Mouse (Mus musculus) liver, embryonic 15.5 days (tissue): ENCODE measurements around the gene Cuedc2. TPM values are rescaled to one million over a fixed set of nuclear protein-coding genes. Genes with fewer than 3 reads are reported as not detected.
A peak's percentile ranks its signal among the peaks of the same experiment; 100 is the strongest.

Experiments used
- ATAC-seq: fragments of 200-750 bp; cut with Nextera tagmentation; 2 replicates; pipeline ENCODE4 v1.8.0; 2017; ENCODE audit warnings: moderate number of reproducible peaks, mild to moderate bottlenecking, moderate library complexity; ENCODE audit not compliant: insufficient read depth
- H3K27ac ChIP-seq: fragments of 300-500 bp; sonication (generic); replicated peaks from 2 replicates; pipeline ENCODE4 v1.5.1; 2015; ENCODE audit warnings: mild to moderate bottlenecking, inconsistent platforms
- H3K27me3 ChIP-seq: fragments of 300-500 bp; sonication (generic); 2 replicates; pipeline ENCODE4 v1.6.1; 2015; ENCODE audit warnings: mild to moderate bottlenecking, inconsistent platforms
- H3K36me3 ChIP-seq: fragments of 300-500 bp; sonication (generic); replicated peaks from 2 replicates; pipeline ENCODE4 v1.6.1; 2015; ENCODE audit warnings: moderate library complexity, mild to moderate bottlenecking, inconsistent platforms
- H3K4me1 ChIP-seq: fragments of 300-500 bp; sonication (generic); replicated peaks from 2 replicates; pipeline ENCODE4 v1.6.1; 2015; ENCODE audit warnings: inconsistent platforms
- H3K4me2 ChIP-seq: fragments of 300-500 bp; sonication (generic); 2 replicates; pipeline ENCODE4 v1.6.1; 2015; ENCODE audit warnings: moderate library complexity, mild to moderate bottlenecking, inconsistent platforms
- H3K4me3 ChIP-seq: fragments of 300-500 bp; sonication (generic); replicated peaks from 2 replicates; pipeline ENCODE4 v1.5.1; 2015; ENCODE audit warnings: mild to moderate bottlenecking, inconsistent platforms
- H3K9ac ChIP-seq: fragments of 300-500 bp; sonication (generic); 2 replicates; pipeline ENCODE4 v1.6.1; 2015; ENCODE audit warnings: moderate library complexity, mild to moderate bottlenecking, inconsistent platforms
- H3K9me3 ChIP-seq: fragments of 300-500 bp; sonication (generic); replicated peaks from 2 replicates; pipeline ENCODE4 v1.6.1; 2016; ENCODE audit warnings: inconsistent platforms
- WGBS: fragments of 180-500 bp; shearing (Covaris S2); methylation state at CpG from one replicate; pipeline ENCODE4 v1.1.7; 2015; ENCODE audit warnings: mixed read lengths; ENCODE audit not compliant: insufficient replicate concordance; 5-methylcytosine and 5-hydroxymethylcytosine counted together
- polyA plus RNA-seq: library from polyadenylated mRNA; unstranded; fragments of >200 nt; fragmentation: Nextera tagmentation; extraction: Ambion mirVana; gene quantifications from 2 replicates; pipeline ENCODE4 v1.2.1, GENCODE M21; 2015

The Cuedc2 gene
- polyA plus RNA-seq, 1 experiment from 2014 or later, result 73.0 TPM

- peak overlapping the region; percentile 83 for H3K4me3 ChIP-seq
- peak overlapping the region; percentile 100 for H3K4me2 ChIP-seq
- peak overlapping the region; percentile 74 for H3K9ac ChIP-seq
- peaks cover 39% of the 10 kb centered on the region for H3K4me1 ChIP-seq
- no peaks in the 10 kb centered on the region for H3K9me3 ChIP-seq
- ATAC-seq, result no peak
- WGBS, result 21% methylated on average over 14 of the region's 14 CpGs
- H3K27me3 ChIP-seq, result peaks cover 62% of the 10 kb centered on the region
- H3K27ac ChIP-seq, result peak overlapping the region; percentile 91
- H3K36me3 ChIP-seq, result peaks cover 20% of the 10 kb centered on the region
Observed at GRCm38 (mm10) chr19:46327531-46328064, 10.9 kb downstream of the Cuedc2 start.

DNA sequence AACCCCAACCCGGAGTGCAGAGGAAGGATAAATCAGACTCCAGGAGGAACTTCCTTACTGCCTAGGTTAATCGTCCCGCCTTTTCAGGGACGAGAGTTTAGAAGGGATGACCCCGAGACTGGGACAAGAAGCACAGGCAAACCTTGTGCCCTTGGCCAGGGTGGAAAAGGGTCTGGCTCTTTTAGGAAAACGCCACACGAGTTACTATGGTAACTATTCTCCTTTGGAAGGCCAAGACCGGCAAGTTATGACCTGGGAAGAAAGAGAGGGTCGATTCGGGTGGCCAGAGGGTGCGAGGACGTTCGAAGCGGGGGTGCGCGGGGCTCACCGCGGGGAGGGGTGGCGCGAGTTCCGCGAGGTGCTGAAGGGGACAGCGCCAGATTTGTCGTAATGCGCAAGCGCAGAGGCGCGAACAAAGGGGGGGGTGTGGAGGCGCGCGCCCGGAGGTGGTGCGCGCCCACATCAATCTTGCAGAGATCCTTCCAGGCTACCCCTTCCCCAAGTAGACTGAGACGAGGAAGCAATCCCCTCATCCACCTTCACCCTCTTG, 11.7 kb downstream of the Cuedc2 start, which contains the start of gene Psd:
Gene Psd (minus strand): TSS at position 401 of the 550 bp plus-strand sequence.
- peak within 1 kb of the TSS; percentile 74 for H3K9ac ChIP-seq

GRCm38 (mm10) chr19:46326019-46326755, 12.3 kb downstream of the Cuedc2 start:
- peaks cover 76% of the 10 kb centered on the region for H3K27me3 ChIP-seq
- H3K9me3 ChIP-seq, result no peaks in the 10 kb centered on the region
- 0 out of 2 replicates have a peak overlapping the region, but pooled peaks have one; percentile 83 for H3K4me3 ChIP-seq
- no peak overlapping the region for H3K27ac ChIP-seq
- peaks cover 39% of the 10 kb centered on the region for H3K4me1 ChIP-seq
- no peak for ATAC-seq
- WGBS, result 7% methylated on average over 29 of the region's 29 CpGs
- peaks cover 12% of the 10 kb centered on the region for H3K36me3 ChIP-seq
- no peak overlapping the region for H3K9ac ChIP-seq
- no peak overlapping the region for H3K4me2 ChIP-seq

More for the DNA sequence above, 11.7 kb downstream of the Cuedc2 start, which contains the start of gene Psd:
- Histone ChIP-seq H3K4me3 (peak within 1 kb of the TSS; percentile 83), H3K27ac (peak within 1 kb of the TSS; percentile 91), H3K9me3 (no peaks in the 10 kb centered on the region), H3K36me3 (peaks cover 18% of the 10 kb centered on the region), H3K4me1 (peaks cover 39% of the 10 kb centered on the region), H3K4me2 (peak within 1 kb of the TSS; percentile 100), H3K27me3 (peaks cover 70% of the 10 kb centered on the region)
- under 1% methylated on average over 35 of the region's 35 CpGs for WGBS
- no peak for ATAC-seq

DNA sequence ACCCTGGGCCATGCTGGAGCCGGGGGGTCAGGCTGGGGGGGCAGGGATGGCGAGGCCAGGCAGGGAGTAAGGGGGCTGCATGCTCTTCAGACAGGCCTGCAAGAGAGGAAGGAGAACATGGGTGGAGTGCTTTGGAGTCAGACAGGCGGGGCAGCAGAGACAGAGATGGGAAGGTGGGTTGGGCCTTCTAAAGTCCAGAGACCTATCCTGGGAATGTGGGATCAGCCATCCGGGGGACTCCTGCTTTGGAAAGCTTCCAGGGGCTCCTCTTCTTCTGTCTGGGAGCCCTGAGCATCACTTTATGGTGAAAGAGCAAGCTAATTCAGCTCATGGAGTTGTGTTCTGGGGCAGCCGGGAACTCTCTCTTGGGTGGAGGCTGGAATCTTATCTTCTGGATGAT, 13.6 kb downstream of the Cuedc2 start:
- WGBS, result 34% methylated on average over 5 of the region's 5 CpGs
- no peak for ATAC-seq
- no peak overlapping the region for H3K4me3 ChIP-seq
- no peak overlapping the region for H3K4me2 ChIP-seq
- peaks cover 86% of the 10 kb centered on the region for H3K27me3 ChIP-seq
- no peak overlapping the region for H3K9ac ChIP-seq
- no peaks in the 10 kb centered on the region for H3K36me3 ChIP-seq
- H3K9me3 ChIP-seq, result no peaks in the 10 kb centered on the region
- H3K27ac ChIP-seq, result no peak overlapping the region
- H3K4me1 ChIP-seq, result peaks cover 34% of the 10 kb centered on the region

DNA sequence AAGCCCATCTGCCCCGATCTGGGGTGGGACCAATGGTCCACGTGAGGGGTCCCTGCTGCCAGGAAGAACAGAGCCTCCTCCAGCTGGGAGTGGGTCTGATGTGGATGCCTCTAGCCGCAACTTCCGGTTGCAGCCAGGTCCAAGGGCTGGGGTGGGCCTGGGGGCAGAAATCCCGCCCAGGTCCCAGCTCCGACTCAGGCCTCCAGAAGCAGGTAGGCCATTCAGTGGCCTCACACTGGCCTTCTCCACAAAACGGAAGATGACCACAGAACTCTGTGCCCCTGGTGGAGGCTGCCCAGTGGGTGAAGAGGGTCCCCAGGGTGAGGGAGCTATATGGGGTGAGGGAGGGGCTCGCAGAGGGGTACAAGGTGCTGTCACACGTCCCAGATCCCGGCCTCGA, 14.1 kb downstream of the Cuedc2 start:
- ATAC-seq, result no peak
- no peak overlapping the region for H3K27ac ChIP-seq
- H3K4me1 ChIP-seq, result peaks cover 29% of the 10 kb centered on the region
- no peak overlapping the region for H3K4me2 ChIP-seq
- H3K4me3 ChIP-seq, result no peak overlapping the region
- peaks cover 92% of the 10 kb centered on the region for H3K27me3 ChIP-seq
- no peaks in the 10 kb centered on the region for H3K36me3 ChIP-seq
- 41% methylated on average over 11 of the region's 11 CpGs for WGBS
- H3K9me3 ChIP-seq, result no peaks in the 10 kb centered on the region
- H3K9ac ChIP-seq, result no peak overlapping the region

DNA sequence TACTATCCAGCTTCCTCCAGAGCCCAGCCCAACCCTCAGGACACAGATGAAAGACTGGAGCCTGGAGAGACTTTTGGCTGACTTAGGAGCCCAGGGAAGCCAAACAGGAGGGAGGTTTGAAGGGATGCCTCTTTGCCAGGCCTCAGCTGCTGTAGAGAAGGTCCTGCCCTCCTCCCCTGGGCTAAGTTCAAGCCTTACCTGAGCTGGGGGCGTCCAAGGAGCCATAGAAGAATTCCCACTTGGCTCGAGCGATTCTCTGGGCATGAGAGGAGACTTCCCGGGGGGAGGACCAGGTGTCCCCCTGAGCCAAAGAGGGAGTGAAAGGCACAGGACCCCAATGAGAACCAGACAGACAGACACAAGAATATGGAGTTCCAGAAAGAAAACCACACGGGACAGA, 14.8 kb downstream of the Cuedc2 start:
- H3K9me3 ChIP-seq, result no peaks in the 10 kb centered on the region
- no peak overlapping the region for H3K4me2 ChIP-seq
- peaks cover 29% of the 10 kb centered on the region for H3K4me1 ChIP-seq
- no peak overlapping the region for H3K9ac ChIP-seq
- no peaks in the 10 kb centered on the region for H3K36me3 ChIP-seq
- WGBS, result 46% methylated on average over 5 of the region's 5 CpGs
- peaks cover 93% of the 10 kb centered on the region for H3K27me3 ChIP-seq
- H3K27ac ChIP-seq, result no peak overlapping the region
- H3K4me3 ChIP-seq, result no peak overlapping the region
- no peak for ATAC-seq

DNA sequence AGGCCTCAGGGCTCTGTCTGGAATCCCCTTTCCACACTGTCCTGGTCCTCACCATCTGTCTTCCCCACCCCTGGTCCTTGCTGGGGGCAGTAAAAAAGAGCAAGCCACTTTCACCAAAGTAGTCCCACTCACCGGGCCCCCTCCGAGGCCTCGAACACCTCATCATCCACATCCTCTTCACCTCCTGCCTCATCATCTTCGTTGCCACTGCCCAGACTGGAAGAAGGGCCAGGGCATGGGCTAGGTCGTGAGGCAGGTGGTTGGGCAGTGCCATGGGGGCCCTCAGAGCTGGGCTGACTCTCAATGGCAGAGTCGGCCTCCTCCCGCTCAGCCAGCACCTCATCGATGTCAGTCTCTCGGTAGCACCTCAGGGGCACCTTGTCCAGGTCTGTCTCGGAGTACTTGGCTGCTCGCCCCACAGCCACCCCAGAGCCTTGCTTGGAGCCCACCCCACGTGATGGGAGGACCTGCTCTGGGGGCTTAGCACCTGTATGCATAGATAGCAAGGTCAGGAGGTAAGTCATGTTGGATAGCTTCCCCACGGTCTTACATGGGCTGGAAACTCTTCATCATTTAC, 15.4 kb downstream of the Cuedc2 start:
- no peak overlapping the region for H3K4me2 ChIP-seq
- no peak overlapping the region for H3K4me3 ChIP-seq
- 56% methylated on average over 13 of the region's 13 CpGs for WGBS
- no peak overlapping the region for H3K27ac ChIP-seq
- H3K9ac ChIP-seq, result no peak overlapping the region
- no peaks in the 10 kb centered on the region for H3K36me3 ChIP-seq
- H3K4me1 ChIP-seq, result peaks cover 30% of the 10 kb centered on the region
- H3K9me3 ChIP-seq, result no peaks in the 10 kb centered on the region
- H3K27me3 ChIP-seq, result peaks cover 98% of the 10 kb centered on the region
- no peak for ATAC-seq

DNA sequence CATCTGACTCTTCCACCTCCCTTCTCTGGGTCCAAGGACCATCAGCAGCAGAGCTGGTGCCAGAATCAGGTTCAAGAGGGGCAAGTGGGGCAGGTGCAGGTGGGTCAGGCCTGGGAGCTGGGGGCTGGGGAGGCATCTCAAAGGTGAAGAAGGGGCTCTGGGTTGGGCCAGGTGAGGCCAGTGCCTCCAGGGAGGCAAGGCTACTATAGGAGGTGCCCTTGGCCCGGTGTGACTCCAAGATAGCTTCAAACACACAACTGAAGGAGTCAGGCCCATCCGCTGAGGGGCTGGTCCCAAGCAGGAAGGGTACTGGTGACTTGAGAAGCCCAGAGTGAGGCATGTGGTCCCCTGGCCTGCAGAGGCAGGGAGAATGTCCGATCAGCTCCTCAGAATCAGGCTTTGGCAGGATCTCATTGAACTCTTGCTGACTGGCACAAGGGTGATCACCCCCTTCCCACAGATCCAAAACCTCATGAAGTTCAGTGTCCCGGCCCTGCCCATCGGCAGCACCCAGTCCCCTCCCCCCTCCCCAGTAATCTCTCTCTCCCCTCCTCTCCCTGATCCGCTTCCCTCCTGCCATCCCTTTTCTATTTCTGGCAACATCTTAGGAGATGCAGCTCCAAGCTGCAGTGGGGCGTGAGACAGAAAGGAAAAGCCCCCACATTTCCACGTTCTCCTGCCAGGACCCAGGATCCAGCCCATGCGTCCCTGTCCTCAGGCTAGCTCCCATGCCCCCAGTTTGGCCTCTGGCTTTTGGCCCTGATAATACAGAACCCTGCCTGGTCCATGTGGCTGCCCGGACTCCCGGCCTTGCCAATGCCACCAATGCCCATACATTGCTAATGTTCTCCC, 16.1 kb downstream of the Cuedc2 start:
- no peaks in the 10 kb centered on the region for H3K36me3 ChIP-seq
- H3K4me3 ChIP-seq, result no peak overlapping the region
- WGBS, result 37% methylated on average over 11 of the region's 11 CpGs
- H3K9me3 ChIP-seq, result no peaks in the 10 kb centered on the region
- peaks cover 30% of the 10 kb centered on the region for H3K4me1 ChIP-seq
- ATAC-seq, result no peak
- H3K27me3 ChIP-seq, result peaks cover 100% of the 10 kb centered on the region
- H3K9ac ChIP-seq, result no peak overlapping the region
- H3K27ac ChIP-seq, result no peak overlapping the region
- H3K4me2 ChIP-seq, result no peak overlapping the region

GRCm38 (mm10) chr19:46321101-46321943, 17.2 kb downstream of the Cuedc2 start:
- Histone ChIP-seq H3K4me2 (no peak overlapping the region), H3K4me1 (peaks cover 30% of the 10 kb centered on the region), H3K9me3 (no peaks in the 10 kb centered on the region), H3K4me3 (no peak overlapping the region), H3K27me3 (peaks cover 100% of the 10 kb centered on the region), H3K9ac (no peak overlapping the region), H3K36me3 (no peaks in the 10 kb centered on the region), H3K27ac (no peak overlapping the region)
- 21% methylated on average over 6 of the region's 6 CpGs for WGBS
- no peak for ATAC-seq
